Mouse (Mus musculus) neural tube, embryonic 12.5 days (tissue): ENCODE results near the gene Slc22a17. TPM values are rescaled to one million over a fixed set of nuclear protein-coding genes. Genes with fewer than 3 reads are reported as not detected.

Experiments used
- ATAC-seq: fragments of 200-750 bp; cut with Nextera tagmentation; 2 replicates; pipeline ENCODE4 v1.8.0; 2017; ENCODE audit warnings: low read depth, mild to moderate bottlenecking, moderate TSS enrichment, moderate library complexity; ENCODE audit not compliant: low FRiP score
- H3K27ac ChIP-seq: fragments of 300-500 bp; sonication (generic); 2 replicates; pipeline ENCODE4 v1.5.1; 2016
- H3K27me3 ChIP-seq: fragments of 300-500 bp; sonication (generic); replicated peaks from 2 replicates; pipeline ENCODE4 v1.6.1; 2016; ENCODE audit warnings: mild to moderate bottlenecking
- H3K36me3 ChIP-seq: fragments of 300-500 bp; sonication (generic); 2 replicates; pipeline ENCODE4 v1.6.1; 2016; ENCODE audit warnings: mild to moderate bottlenecking
- H3K4me1 ChIP-seq: fragments of 300-500 bp; sonication (generic); 2 replicates; pipeline ENCODE4 v1.6.1; 2016
- H3K4me2 ChIP-seq: fragments of 300-500 bp; sonication (generic); replicated peaks from 2 replicates; pipeline ENCODE4 v1.6.1; 2016; ENCODE audit warnings: mild to moderate bottlenecking
- H3K4me3 ChIP-seq: fragments of 300-500 bp; sonication (generic); 2 replicates; pipeline ENCODE4 v1.5.1; 2016
- H3K9ac ChIP-seq: fragments of 300-500 bp; sonication (generic); 2 replicates; pipeline ENCODE4 v1.6.1; 2016; ENCODE audit warnings: mild to moderate bottlenecking
- H3K9me3 ChIP-seq: fragments of 300-500 bp; sonication (generic); 2 replicates; pipeline ENCODE4 v1.6.1; 2016; ENCODE audit warnings: mild to moderate bottlenecking
- WGBS: fragments of 180-500 bp; shearing (Covaris S2); methylation state at CpG from one replicate; pipeline ENCODE4 v1.1.7; 2016; 5-methylcytosine and 5-hydroxymethylcytosine counted together
- polyA plus RNA-seq: library from polyadenylated mRNA; unstranded; fragments of >200 nt; fragmentation: Nextera tagmentation; extraction: Ambion mirVana; gene quantifications from 2 replicates; pipeline ENCODE4 v1.2.1, GENCODE M21; 2016

Slc22a17 gene
- polyA plus RNA-seq, 1 experiment from 2014 or later: 126 TPM

GRCm38 (mm10) chr14:54883154-54884021, 29.5 kb downstream of the Slc22a17 start, which contains the start of the genes Bcl2l2 and Gm20521:
Gene Bcl2l2, plus strand, starts transcription at chr14:54883377.
Gene Gm20521, plus strand, starts transcription at chr14:54883441.
- 1% methylated on average over 24 of the region's 27 CpGs for WGBS
- peak; percentile 88 for ATAC-seq
- peak within 1 kb of the TSS; percentile 80 for H3K4me2 ChIP-seq
- H3K36me3 ChIP-seq: peaks cover 16% of the 10 kb centered on the region
- no peaks in the 10 kb centered on the region for H3K9me3 ChIP-seq
- no peaks in the 10 kb centered on the region for H3K27me3 ChIP-seq
- H3K9ac ChIP-seq: peak within 1 kb of the TSS; percentile 86
- peak within 1 kb of the TSS; percentile 77 for H3K27ac ChIP-seq
- peaks cover 23% of the 10 kb centered on the region for H3K4me1 ChIP-seq
- H3K4me3 ChIP-seq: peak within 1 kb of the TSS; percentile 67

- WGBS: under 1% methylated on average over 61 of the region's 61 CpGs
- Histone ChIP-seq H3K9me3 (no peaks in the 10 kb centered on the region), H3K4me2 (peak within 1 kb of the TSS; percentile 99), H3K4me1 (peaks cover 14% of the 10 kb centered on the region), H3K27me3 (no peaks in the 10 kb centered on the region), H3K4me3 (peak within 1 kb of the TSS; percentile 77), H3K36me3 (no peaks in the 10 kb centered on the region), H3K27ac (peak within 1 kb of the TSS; percentile 64), H3K9ac (peak within 1 kb of the TSS; percentile 81)
- ATAC-seq: peak; percentile 75
Observed at GRCm38 (mm10) chr14:54877048-54877715, 35.8 kb downstream of the Slc22a17 start, which contains the start of gene Ppp1r3e. Gene Ppp1r3e, minus strand, starts transcription at chr14:54877550.

- ATAC-seq: peak; percentile 92
- Histone ChIP-seq H3K4me1 (peaks cover 14% of the 10 kb centered on the region), H3K4me3 (peak overlapping the region; percentile 77), H3K27ac (peak overlapping the region; percentile 64), H3K9ac (peak overlapping the region; percentile 81), H3K36me3 (no peaks in the 10 kb centered on the region), H3K9me3 (no peaks in the 10 kb centered on the region), H3K27me3 (no peaks in the 10 kb centered on the region), H3K4me2 (peak overlapping the region; percentile 99)
- WGBS: under 1% methylated on average over 67 of the region's 72 CpGs
Observed at GRCm38 (mm10) chr14:54876539-54877047, 36.3 kb downstream of the Slc22a17 start.

- peak overlapping the region; percentile 77 for H3K4me3 ChIP-seq
- ATAC-seq: peak; percentile 57
- H3K27ac ChIP-seq: peak overlapping the region; percentile 64
- peaks cover 14% of the 10 kb centered on the region for H3K4me1 ChIP-seq
- H3K4me2 ChIP-seq: peak overlapping the region; percentile 99
- H3K36me3 ChIP-seq: no peaks in the 10 kb centered on the region
- H3K9ac ChIP-seq: peak overlapping the region; percentile 81
- H3K9me3 ChIP-seq: no peaks in the 10 kb centered on the region
- WGBS: 2% methylated on average over 36 of the region's 36 CpGs
- H3K27me3 ChIP-seq: no peaks in the 10 kb centered on the region
Observed at GRCm38 (mm10) chr14:54875844-54876538, 36.9 kb downstream of the Slc22a17 start.

- no peak overlapping the region for H3K4me3 ChIP-seq
- H3K36me3 ChIP-seq: no peaks in the 10 kb centered on the region
- H3K9me3 ChIP-seq: no peaks in the 10 kb centered on the region
- no peak overlapping the region for H3K27ac ChIP-seq
- no peak for ATAC-seq
- no peaks in the 10 kb centered on the region for H3K27me3 ChIP-seq
- H3K4me1 ChIP-seq: peaks cover 14% of the 10 kb centered on the region
- H3K9ac ChIP-seq: no peak overlapping the region
- WGBS: 96% methylated on average over 3 of the region's 3 CpGs
- H3K4me2 ChIP-seq: no peak overlapping the region
Observed at GRCm38 (mm10) chr14:54874165-54874564, 38.8 kb downstream of the Slc22a17 start.

GRCm38 (mm10) chr14:54870861-54871260, 42.1 kb downstream of the Slc22a17 start, which contains the start of gene Homez:
Gene Homez, minus strand, starts transcription at chr14:54870961.
- H3K27me3 ChIP-seq: no peaks in the 10 kb centered on the region
- ATAC-seq: no peak
- 87% methylated on average over 5 of the region's 5 CpGs for WGBS
- H3K36me3 ChIP-seq: no peaks in the 10 kb centered on the region
- H3K9ac ChIP-seq: no peak within 1 kb of the TSS
- H3K9me3 ChIP-seq: no peaks in the 10 kb centered on the region
- H3K4me2 ChIP-seq: no peak within 1 kb of the TSS
- H3K4me1 ChIP-seq: peaks cover 6% of the 10 kb centered on the region
- no peak within 1 kb of the TSS for H3K27ac ChIP-seq
- no peak within 1 kb of the TSS for H3K4me3 ChIP-seq

- Histone ChIP-seq H3K4me2 (no peak overlapping the region), H3K4me1 (peaks cover 5% of the 10 kb centered on the region; the same call in 1 of the 2 replicates), H3K27me3 (no peaks in the 10 kb centered on the region), H3K36me3 (no peaks in the 10 kb centered on the region), H3K9me3 (no peaks in the 10 kb centered on the region), H3K27ac (no peak overlapping the region), H3K9ac (no peak overlapping the region), H3K4me3 (no peak overlapping the region)
- ATAC-seq: no peak
- WGBS: 84% methylated on average over 4 of the region's 4 CpGs
Observed at GRCm38 (mm10) chr14:54868026-54868425, 44.9 kb downstream of the Slc22a17 start.

- Histone ChIP-seq H3K4me2 (no peak overlapping the region), H3K9ac (no peak overlapping the region), H3K4me1 (peaks cover 5% of the 10 kb centered on the region; the same call in 1 of the 2 replicates), H3K4me3 (no peak overlapping the region), H3K27me3 (no peaks in the 10 kb centered on the region), H3K27ac (no peak overlapping the region), H3K9me3 (no peaks in the 10 kb centered on the region), H3K36me3 (no peaks in the 10 kb centered on the region)
- no peak for ATAC-seq
- 55% methylated on average over 5 of the region's 5 CpGs for WGBS
Observed at GRCm38 (mm10) chr14:54866936-54867335, 46.0 kb downstream of the Slc22a17 start.

- H3K4me2 ChIP-seq: no peak overlapping the region
- no peak for ATAC-seq
- no peaks in the 10 kb centered on the region for H3K27me3 ChIP-seq
- WGBS: 71% methylated on average over 3 of the region's 3 CpGs
- no peaks in the 10 kb centered on the region for H3K9me3 ChIP-seq
- no peak overlapping the region for H3K9ac ChIP-seq
- no peaks in the 10 kb centered on the region for H3K36me3 ChIP-seq
- no peak overlapping the region for H3K27ac ChIP-seq
- peaks cover 5% of the 10 kb centered on the region; the same call in 1 of the 2 replicates for H3K4me1 ChIP-seq
- H3K4me3 ChIP-seq: no peak overlapping the region
Observed at GRCm38 (mm10) chr14:54866268-54866667, 46.7 kb downstream of the Slc22a17 start.

- ATAC-seq: no peak
- Histone ChIP-seq H3K27me3 (no peaks in the 10 kb centered on the region), H3K4me2 (no peak overlapping the region), H3K9me3 (no peaks in the 10 kb centered on the region), H3K9ac (no peak overlapping the region), H3K4me3 (no peak overlapping the region), H3K27ac (no peak overlapping the region), H3K36me3 (no peaks in the 10 kb centered on the region), H3K4me1 (peaks cover 5% of the 10 kb centered on the region; the same call in 1 of the 2 replicates)
- 86% methylated on average over 5 of the region's 5 CpGs for WGBS
Observed at GRCm38 (mm10) chr14:54865626-54866025, 47.3 kb downstream of the Slc22a17 start.

- ATAC-seq: peak; percentile 26; the same call in 1 of the 2 replicates
- H3K4me2 ChIP-seq: peak overlapping the region; percentile 77
- WGBS: 18% methylated on average over 21 of the region's 21 CpGs
Observed at GRCm38 (mm10) chr14:54864313-54865036, 48.5 kb downstream of the Slc22a17 start.

More at GRCm38 (mm10) chr14:54864313-54865036, 48.5 kb downstream of the Slc22a17 start:
- no peaks in the 10 kb centered on the region for H3K9me3 ChIP-seq
- peak overlapping the region; percentile 91; the same call in 1 of the 2 replicates for H3K9ac ChIP-seq
- no peak overlapping the region for H3K27ac ChIP-seq
- no peaks in the 10 kb centered on the region for H3K27me3 ChIP-seq
- H3K4me1 ChIP-seq: peaks cover 5% of the 10 kb centered on the region; the same call in 1 of the 2 replicates
- H3K36me3 ChIP-seq: no peaks in the 10 kb centered on the region
- peak overlapping the region; percentile 87 for H3K4me3 ChIP-seq
